Mouse (Mus musculus) liver, embryonic 15.5 days (tissue): ENCODE measurements around the gene Anxa6. TPM values are rescaled to one million over a fixed set of nuclear protein-coding genes. Genes with fewer than 3 reads are reported as not detected.
"Not testable (repeated sequence)": the region's sequence is repeated elsewhere in the genome, so short reads cannot be mapped to it uniquely, and the experiment has no call there.

Source experiments
- ATAC-seq: fragments of 200-750 bp; cut with Nextera tagmentation; 2 replicates; pipeline ENCODE4 v1.8.0; 2017; ENCODE audit warnings: moderate number of reproducible peaks, mild to moderate bottlenecking, moderate library complexity; ENCODE audit not compliant: insufficient read depth
- H3K27ac ChIP-seq: fragments of 300-500 bp; sonication (generic); replicated peaks from 2 replicates; pipeline ENCODE4 v1.5.1; 2015; ENCODE audit warnings: mild to moderate bottlenecking, inconsistent platforms
- H3K27me3 ChIP-seq: fragments of 300-500 bp; sonication (generic); 2 replicates; pipeline ENCODE4 v1.6.1; 2015; ENCODE audit warnings: mild to moderate bottlenecking, inconsistent platforms
- H3K36me3 ChIP-seq: fragments of 300-500 bp; sonication (generic); replicated peaks from 2 replicates; pipeline ENCODE4 v1.6.1; 2015; ENCODE audit warnings: moderate library complexity, mild to moderate bottlenecking, inconsistent platforms
- H3K4me1 ChIP-seq: fragments of 300-500 bp; sonication (generic); replicated peaks from 2 replicates; pipeline ENCODE4 v1.6.1; 2015; ENCODE audit warnings: inconsistent platforms
- H3K4me2 ChIP-seq: fragments of 300-500 bp; sonication (generic); 2 replicates; pipeline ENCODE4 v1.6.1; 2015; ENCODE audit warnings: moderate library complexity, mild to moderate bottlenecking, inconsistent platforms
- H3K4me3 ChIP-seq: fragments of 300-500 bp; sonication (generic); replicated peaks from 2 replicates; pipeline ENCODE4 v1.5.1; 2015; ENCODE audit warnings: mild to moderate bottlenecking, inconsistent platforms
- H3K9ac ChIP-seq: fragments of 300-500 bp; sonication (generic); 2 replicates; pipeline ENCODE4 v1.6.1; 2015; ENCODE audit warnings: moderate library complexity, mild to moderate bottlenecking, inconsistent platforms
- H3K9me3 ChIP-seq: fragments of 300-500 bp; sonication (generic); replicated peaks from 2 replicates; pipeline ENCODE4 v1.6.1; 2016; ENCODE audit warnings: inconsistent platforms
- WGBS: fragments of 180-500 bp; shearing (Covaris S2); methylation state at CpG from one replicate; pipeline ENCODE4 v1.1.7; 2015; ENCODE audit warnings: mixed read lengths; ENCODE audit not compliant: insufficient replicate concordance; 5-methylcytosine and 5-hydroxymethylcytosine counted together
- polyA plus RNA-seq: library from polyadenylated mRNA; unstranded; fragments of >200 nt; fragmentation: Nextera tagmentation; extraction: Ambion mirVana; gene quantifications from 2 replicates; pipeline ENCODE4 v1.2.1, GENCODE M21; 2015

The Anxa6 gene
- polyA plus RNA-seq, 1 experiment from 2014 or later, result 54.2 TPM

DNA sequence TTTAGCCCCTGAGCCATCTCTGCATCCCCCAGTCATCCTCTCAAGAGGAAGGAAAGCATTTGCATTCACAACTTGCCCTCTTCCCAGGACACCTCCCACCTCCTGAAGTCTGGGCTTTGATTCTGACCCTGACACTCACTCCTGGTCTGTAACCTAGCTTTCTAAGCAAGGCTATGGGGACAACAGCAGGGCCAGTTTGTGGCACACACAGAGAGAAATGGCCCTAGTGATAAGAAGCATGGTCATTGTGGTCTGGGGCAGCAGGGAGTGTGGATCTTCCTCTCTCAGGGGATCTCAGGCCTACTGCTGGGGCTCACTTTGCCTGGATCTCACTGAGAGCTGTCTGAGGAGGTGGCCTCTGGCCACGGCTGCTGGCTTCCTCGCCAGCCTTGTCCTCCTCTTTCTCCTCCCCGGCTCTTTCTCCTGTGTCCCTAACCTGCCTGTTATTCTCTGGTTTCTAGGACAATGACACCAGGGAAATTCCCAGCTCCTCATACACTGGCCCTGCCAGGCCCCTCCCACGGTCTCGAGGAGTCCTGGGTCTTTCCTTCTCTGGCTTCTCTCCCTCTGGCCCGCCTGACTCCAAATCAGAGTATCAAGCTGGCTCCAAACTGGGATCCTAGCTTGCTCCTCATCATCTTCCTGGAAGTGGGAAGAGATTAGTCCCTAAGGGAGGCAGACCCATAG lies 71.9 kb downstream of the Anxa6 start:
- H3K4me3 ChIP-seq, result no peak overlapping the region
- no peak overlapping the region for H3K4me2 ChIP-seq
- no peak overlapping the region for H3K9ac ChIP-seq
- ATAC-seq, result no peak
- no peak overlapping the region for H3K27ac ChIP-seq
- 64% methylated on average over 6 of the region's 6 CpGs for WGBS
- H3K27me3 ChIP-seq, result no peaks in the 10 kb centered on the region
- H3K36me3 ChIP-seq, result no peaks in the 10 kb centered on the region
- H3K4me1 ChIP-seq, result peaks cover 28% of the 10 kb centered on the region
- no peaks in the 10 kb centered on the region for H3K9me3 ChIP-seq

DNA sequence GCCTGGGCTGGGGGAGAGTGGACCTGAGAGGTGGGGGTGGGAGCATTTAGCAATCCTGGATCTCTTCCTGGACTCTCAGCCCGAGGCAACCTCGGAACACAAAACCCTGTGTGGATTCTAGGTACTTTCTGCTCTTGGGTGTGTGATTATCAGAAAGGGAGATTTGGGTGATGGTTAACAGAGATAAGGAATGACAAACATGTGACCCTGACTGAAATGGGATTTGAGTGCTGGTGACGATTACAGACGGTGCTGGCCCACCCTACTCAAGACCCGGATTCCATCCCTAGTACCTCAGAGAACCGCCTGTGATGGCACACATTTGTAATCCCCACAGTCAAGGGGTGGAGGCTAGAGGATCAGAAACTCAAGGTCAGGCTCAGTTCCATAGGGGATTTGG lies 73.0 kb downstream of the Anxa6 start:
- no peak overlapping the region for H3K9ac ChIP-seq
- peaks cover 35% of the 10 kb centered on the region for H3K4me1 ChIP-seq
- no peak overlapping the region for H3K27ac ChIP-seq
- no peak overlapping the region for H3K4me3 ChIP-seq
- ATAC-seq, result no peak
- H3K9me3 ChIP-seq, result no peaks in the 10 kb centered on the region
- 62% methylated on average over 6 of the region's 6 CpGs for WGBS
- H3K36me3 ChIP-seq, result no peaks in the 10 kb centered on the region
- H3K4me2 ChIP-seq, result no peak overlapping the region
- H3K27me3 ChIP-seq, result no peaks in the 10 kb centered on the region

DNA sequence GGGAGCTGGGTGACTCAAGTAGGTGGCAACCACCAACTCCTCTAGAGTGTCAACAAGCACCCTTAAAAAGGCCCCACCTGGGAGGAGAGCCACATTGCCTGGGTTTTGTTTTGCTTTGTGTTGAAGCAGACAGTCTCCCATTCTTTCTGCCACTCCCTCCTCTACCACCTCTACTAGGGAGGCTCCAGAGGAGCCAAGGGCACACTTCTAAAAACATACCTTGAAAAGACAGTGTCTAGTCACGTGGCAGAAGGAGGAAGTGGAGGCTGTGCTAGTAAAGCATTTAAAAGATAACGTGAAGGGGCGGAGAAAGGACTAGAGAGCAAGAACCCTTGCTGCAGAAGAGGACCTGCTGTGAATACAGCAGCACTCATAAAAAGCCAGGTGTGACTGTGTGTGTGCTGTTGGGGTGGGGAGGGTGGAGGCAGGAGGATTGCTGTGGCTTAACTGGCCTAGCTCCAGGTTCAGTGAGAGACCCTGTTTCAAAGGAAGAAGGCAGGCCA lies 74.6 kb downstream of the Anxa6 start:
- no peak for ATAC-seq
- Histone ChIP-seq H3K27ac (no peak overlapping the region), H3K27me3 (no peaks in the 10 kb centered on the region), H3K36me3 (no peaks in the 10 kb centered on the region), H3K4me3 (no peak overlapping the region), H3K4me2 (no peak overlapping the region), H3K9ac (no peak overlapping the region), H3K9me3 (no peaks in the 10 kb centered on the region), H3K4me1 (peaks cover 48% of the 10 kb centered on the region)
- 9% methylated on average over 3 of the region's 3 CpGs for WGBS

DNA sequence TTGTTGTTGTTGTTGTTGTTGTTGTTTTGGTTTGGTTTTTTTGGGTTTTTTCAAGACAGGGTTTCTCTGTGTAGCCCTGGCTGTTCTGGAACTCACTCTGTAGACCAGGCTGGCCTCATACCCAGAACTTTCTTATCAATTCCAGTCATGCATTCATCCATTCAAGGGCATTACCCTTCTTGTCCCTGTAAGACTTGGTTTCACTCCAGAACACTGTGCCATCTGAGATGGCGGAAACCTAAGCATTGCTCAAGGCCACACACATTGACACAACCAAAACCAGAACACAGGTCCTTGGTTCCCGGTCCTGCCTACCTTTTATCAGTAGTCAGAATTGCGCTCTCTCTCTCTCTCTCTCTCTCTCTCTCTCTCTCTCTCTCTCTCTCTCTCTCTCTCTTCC lies 75.5 kb downstream of the Anxa6 start:
- not testable (repeated sequence) for H3K27ac ChIP-seq, H3K36me3 ChIP-seq, H3K27me3 ChIP-seq, H3K9me3 ChIP-seq, ATAC-seq, H3K4me3 ChIP-seq, H3K9ac ChIP-seq, H3K4me2 ChIP-seq
- WGBS, result 65% methylated on average over 3 of the region's 3 CpGs
- H3K4me1 ChIP-seq, result peaks cover 48% of the 10 kb centered on the region

DNA sequence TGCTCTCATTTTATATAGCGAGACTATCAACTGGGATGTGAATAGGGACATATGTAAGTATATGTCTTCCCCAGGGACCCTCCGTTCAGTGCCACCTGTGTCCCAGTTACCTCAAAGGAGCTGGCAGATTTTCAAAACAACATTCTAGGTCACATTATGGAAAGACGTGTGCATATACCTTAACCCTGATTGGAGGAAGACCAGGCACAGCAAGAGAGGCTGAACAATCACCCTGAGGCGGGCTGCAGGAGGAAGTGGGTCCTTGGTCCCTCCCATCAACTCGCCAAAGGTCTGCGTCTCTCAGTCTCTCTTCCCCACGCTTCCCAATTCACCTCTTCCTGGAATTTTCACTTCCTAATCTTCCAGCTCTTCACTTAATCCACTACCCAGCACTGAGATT lies 76.3 kb downstream of the Anxa6 start:
- ATAC-seq, result no peak
- no peaks in the 10 kb centered on the region for H3K9me3 ChIP-seq
- no peak overlapping the region for H3K4me3 ChIP-seq
- WGBS, result 33% methylated on average over 7 of the region's 7 CpGs
- H3K27ac ChIP-seq, result no peak overlapping the region
- H3K36me3 ChIP-seq, result no peaks in the 10 kb centered on the region
- no peak overlapping the region for H3K9ac ChIP-seq
- H3K27me3 ChIP-seq, result no peaks in the 10 kb centered on the region
- H3K4me1 ChIP-seq, result peaks cover 53% of the 10 kb centered on the region
- peak overlapping the region; percentile 85; the same call in 1 of the 2 replicates for H3K4me2 ChIP-seq

DNA sequence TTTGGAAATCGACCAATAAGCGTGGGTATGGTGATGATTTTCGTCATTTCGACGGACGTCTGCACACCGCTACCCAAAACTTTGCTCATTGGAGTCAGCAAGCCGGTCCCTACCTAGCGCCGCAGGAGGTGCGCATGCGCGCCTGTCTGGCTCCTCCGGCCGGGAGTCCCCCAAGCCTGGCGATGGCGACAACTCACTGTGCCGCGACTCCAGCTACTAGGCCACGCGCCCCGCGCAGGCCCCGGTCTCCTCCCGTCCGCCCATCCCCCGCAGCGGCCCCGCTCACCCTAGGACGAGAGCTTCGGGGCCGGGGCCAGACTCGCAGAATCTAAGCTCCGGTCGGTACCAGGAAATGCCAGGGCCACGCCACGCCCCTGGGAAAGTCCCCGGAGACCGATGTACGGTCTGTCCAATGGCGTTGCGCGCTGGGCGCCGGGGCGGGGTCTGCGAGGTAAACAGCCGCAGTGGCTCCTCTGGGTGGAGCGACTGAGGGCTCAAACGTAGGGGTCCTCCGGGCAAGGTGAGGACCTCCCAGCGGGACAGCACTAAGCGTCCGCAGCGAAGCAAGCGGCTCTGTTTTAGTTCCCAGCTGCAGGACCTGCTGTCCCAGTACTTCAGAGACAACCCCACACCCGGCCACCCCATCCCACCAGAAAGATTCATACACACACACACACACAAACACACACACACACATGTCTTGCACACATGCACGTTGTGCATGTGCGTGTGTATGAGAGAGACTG lies 77.3 kb downstream of the Anxa6 start:
- peak overlapping the region; percentile 95 for H3K27ac ChIP-seq
- H3K9me3 ChIP-seq, result no peaks in the 10 kb centered on the region
- H3K4me3 ChIP-seq, result peak overlapping the region; percentile 94
- WGBS, result under 1% methylated on average over 59 of the region's 59 CpGs
- H3K9ac ChIP-seq, result peak overlapping the region; percentile 92
- no peaks in the 10 kb centered on the region for H3K27me3 ChIP-seq
- ATAC-seq, result peak; percentile 98
- H3K4me2 ChIP-seq, result peak overlapping the region; percentile 85
- H3K4me1 ChIP-seq, result peaks cover 48% of the 10 kb centered on the region
- H3K36me3 ChIP-seq, result no peaks in the 10 kb centered on the region

DNA sequence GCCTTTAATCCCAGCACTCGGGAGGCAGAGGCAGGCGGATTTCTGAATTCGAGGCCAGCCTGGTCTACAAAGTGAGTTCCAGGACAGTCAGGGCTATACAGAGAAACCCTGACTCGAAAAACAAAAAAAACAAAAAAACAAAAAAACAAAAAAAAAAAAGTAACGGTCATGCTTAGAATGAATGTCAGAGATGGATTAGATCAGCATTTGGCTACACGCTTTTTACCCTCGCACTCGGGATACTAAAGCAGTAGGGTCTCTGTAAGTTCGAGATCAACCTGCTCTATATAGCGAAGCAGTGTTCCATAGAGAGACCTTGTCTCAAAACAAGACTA lies 77.9 kb downstream of the Anxa6 start:
- Histone ChIP-seq H3K4me3 (peak overlapping the region; percentile 94), H3K9ac (peak overlapping the region; percentile 92), H3K4me2 (peak overlapping the region; percentile 85), H3K27ac (peak overlapping the region; percentile 95), H3K4me1 (peaks cover 48% of the 10 kb centered on the region)
- not testable (repeated sequence) for H3K36me3 ChIP-seq, H3K9me3 ChIP-seq, ATAC-seq, H3K27me3 ChIP-seq
- WGBS, result 29% methylated on average over 10 of the region's 10 CpGs

DNA sequence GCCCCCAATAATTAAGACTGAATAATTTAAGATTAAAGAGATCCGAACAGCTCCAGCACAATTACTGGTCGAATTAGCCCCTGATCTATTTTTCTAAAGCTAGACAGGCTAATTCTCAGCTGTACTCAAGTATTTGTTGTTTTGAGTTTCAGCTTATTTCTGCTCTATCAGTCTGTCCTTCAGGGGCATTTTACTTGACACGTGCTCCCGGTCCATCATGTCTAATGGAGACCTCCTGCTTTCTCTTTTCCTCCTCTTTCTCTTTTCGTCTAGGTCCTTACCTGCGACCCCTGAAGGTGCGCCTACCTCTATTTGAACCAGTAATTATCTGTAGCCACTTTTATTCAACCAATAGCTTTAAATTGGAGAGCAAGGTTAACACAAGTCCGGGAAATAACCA lies 78.5 kb downstream of the Anxa6 start:
- H3K36me3 ChIP-seq, result no peaks in the 10 kb centered on the region
- no peak for ATAC-seq
- H3K4me2 ChIP-seq, result peak overlapping the region; percentile 85
- peaks cover 48% of the 10 kb centered on the region for H3K4me1 ChIP-seq
- H3K27ac ChIP-seq, result no peak overlapping the region
- no peaks in the 10 kb centered on the region for H3K9me3 ChIP-seq
- 76% methylated on average over 8 of the region's 8 CpGs for WGBS
- peak overlapping the region; percentile 92; the same call in 1 of the 2 replicates for H3K9ac ChIP-seq
- H3K4me3 ChIP-seq, result peak overlapping the region; percentile 94
- H3K27me3 ChIP-seq, result no peaks in the 10 kb centered on the region

DNA sequence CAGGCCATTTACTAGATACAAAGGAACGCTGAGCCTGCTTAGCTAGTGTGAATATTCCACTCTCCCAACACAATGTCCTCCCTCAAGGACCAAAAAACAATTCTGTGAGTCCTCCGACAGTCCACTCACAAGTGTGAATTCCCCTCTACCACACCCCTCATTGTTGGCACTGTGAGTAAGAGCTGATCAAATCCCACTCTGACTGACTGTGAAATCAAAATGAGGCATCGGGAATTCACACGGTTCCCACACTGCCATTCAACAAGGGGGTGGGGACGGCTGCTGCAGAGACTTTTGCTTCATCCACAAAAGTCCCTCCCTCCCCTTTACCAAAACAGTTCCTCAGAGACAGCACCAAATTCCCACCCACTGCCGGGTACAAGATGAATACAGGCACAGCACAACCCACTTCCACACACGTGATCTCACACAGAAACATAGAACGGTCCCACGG lies 79.2 kb downstream of the Anxa6 start:
- Histone ChIP-seq H3K27ac (no peak overlapping the region), H3K9me3 (no peaks in the 10 kb centered on the region), H3K36me3 (no peaks in the 10 kb centered on the region), H3K9ac (no peak overlapping the region), H3K4me2 (no peak overlapping the region), H3K4me1 (peaks cover 46% of the 10 kb centered on the region), H3K27me3 (no peaks in the 10 kb centered on the region), H3K4me3 (no peak overlapping the region)
- 70% methylated on average over 9 of the region's 9 CpGs for WGBS
- ATAC-seq, result no peak

DNA sequence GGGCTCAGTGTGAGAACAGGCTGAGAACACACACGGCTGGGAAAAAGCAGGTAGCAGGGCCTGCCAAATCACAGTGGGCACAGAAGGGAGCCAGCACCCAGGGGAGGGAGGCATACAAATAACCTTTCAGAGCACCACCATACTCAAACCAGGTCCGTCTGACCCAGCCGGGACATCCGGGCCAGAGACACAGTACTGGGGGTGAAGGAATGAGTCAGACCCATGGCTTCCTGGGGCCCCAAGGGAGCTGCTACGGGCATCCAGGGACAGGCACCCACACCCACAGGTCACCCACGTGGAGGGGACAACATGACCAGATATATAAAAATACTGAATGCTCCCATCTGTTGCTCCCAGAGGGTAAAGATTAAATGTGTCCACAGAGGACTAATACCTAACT lies 80.6 kb downstream of the Anxa6 start:
- Histone ChIP-seq H3K9me3 (no peaks in the 10 kb centered on the region), H3K4me3 (no peak overlapping the region), H3K9ac (no peak overlapping the region), H3K4me2 (no peak overlapping the region), H3K36me3 (no peaks in the 10 kb centered on the region), H3K27ac (no peak overlapping the region), H3K27me3 (no peaks in the 10 kb centered on the region), H3K4me1 (peaks cover 35% of the 10 kb centered on the region)
- WGBS, result 52% methylated on average over 6 of the region's 6 CpGs
- no peak for ATAC-seq

DNA sequence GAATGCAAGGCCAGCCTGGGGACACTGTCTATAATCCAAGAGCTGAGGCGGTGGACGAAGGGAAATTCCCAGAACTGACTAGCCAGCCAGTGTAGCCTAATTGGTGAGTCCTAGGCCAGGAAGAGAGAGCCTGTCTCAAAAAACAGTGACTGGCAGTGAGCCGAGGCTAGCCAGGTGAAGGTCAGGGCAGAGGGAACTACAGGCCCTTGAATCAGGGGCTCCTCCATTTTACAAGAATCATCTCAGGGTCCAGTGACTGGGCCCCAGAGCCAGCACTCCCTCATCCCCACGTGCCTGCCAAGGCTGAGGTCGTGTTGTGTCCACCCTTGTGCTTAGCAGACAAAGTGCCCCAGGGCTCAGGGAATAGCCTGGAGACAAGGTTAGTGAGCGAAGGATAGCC lies 82.6 kb downstream of the Anxa6 start:
- peaks cover 31% of the 10 kb centered on the region for H3K4me1 ChIP-seq
- no peak overlapping the region for H3K27ac ChIP-seq
- H3K27me3 ChIP-seq, result no peaks in the 10 kb centered on the region
- 63% methylated on average over 6 of the region's 6 CpGs for WGBS
- H3K9ac ChIP-seq, result no peak overlapping the region
- no peak overlapping the region for H3K4me2 ChIP-seq
- ATAC-seq, result no peak
- H3K36me3 ChIP-seq, result no peaks in the 10 kb centered on the region
- H3K9me3 ChIP-seq, result no peaks in the 10 kb centered on the region
- no peak overlapping the region for H3K4me3 ChIP-seq
